Mouse (Mus musculus): ENCODE measurements around the gene Cd151.

Gene Cd151

GRCm38 (mm10) chr7:141457986-141458660, 9.1 kb upstream of the Cd151 start:
- DNase-seq (ENCODE audit: low spot score): no peak

GRCm38 (mm10) chr7:141458661-141459060, 8.5 kb upstream of the Cd151 start:
- no peak for DNase-seq (ENCODE audit: low spot score)

GRCm38 (mm10) chr7:141459301-141459711, 7.9 kb upstream of the Cd151 start:
- DNase-seq (ENCODE audit: low spot score): no peak

- DNase-seq (ENCODE audit: low spot score): no peak
Observed at GRCm38 (mm10) chr7:141460001-141460390, 7.2 kb upstream of the Cd151 start.

- no peak for DNase-seq (ENCODE audit: low spot score)
Observed at GRCm38 (mm10) chr7:141460391-141461113, 6.6 kb upstream of the Cd151 start, which contains the start of gene Cracr2b. Cracr2b (plus strand) TSS chr7:141461094.

- no peak for DNase-seq (ENCODE audit: low spot score)
Observed at GRCm38 (mm10) chr7:141461521-141462332, 5.5 kb upstream of the Cd151 start.

- no peak for DNase-seq (ENCODE audit: low spot score)
Observed at GRCm38 (mm10) chr7:141462333-141462821, 4.8 kb upstream of the Cd151 start.

GRCm38 (mm10) chr7:141463824-141464602, 3.2 kb upstream of the Cd151 start:
- no peak for DNase-seq (ENCODE audit: low spot score)

GRCm38 (mm10) chr7:141464603-141465201, 2.5 kb upstream of the Cd151 start:
- DNase-seq (ENCODE audit: low spot score): no peak

GRCm38 (mm10) chr7:141465388-141466044, 1.7 kb upstream of the Cd151 start:
- no peak for DNase-seq (ENCODE audit: low spot score)

GRCm38 (mm10) chr7:141466045-141466394, 1.2 kb upstream of the Cd151 start:
- no peak for DNase-seq (ENCODE audit: low spot score)

GRCm38 (mm10) chr7:141466607-141467148, 514 bp upstream of the Cd151 start:
- DNase-seq (ENCODE audit: low spot score): no peak

GRCm38 (mm10) chr7:141468164-141468521, 951 bp downstream of the Cd151 start:
- DNase-seq (ENCODE audit: low spot score): no peak

- no peak for DNase-seq (ENCODE audit: low spot score)
Observed at GRCm38 (mm10) chr7:141468522-141469211, 1.5 kb downstream of the Cd151 start.

- DNase-seq (ENCODE audit: low spot score): no peak
Observed at GRCm38 (mm10) chr7:141469352-141469751, 2.2 kb downstream of the Cd151 start.

GRCm38 (mm10) chr7:141469901-141470636, 2.9 kb downstream of the Cd151 start:
- DNase-seq (ENCODE audit: low spot score): no peak

- DNase-seq (ENCODE audit: low spot score): no peak
Observed at GRCm38 (mm10) chr7:141470637-141470944, 3.4 kb downstream of the Cd151 start.

GRCm38 (mm10) chr7:141471236-141471635, 4.0 kb downstream of the Cd151 start:
- no peak for DNase-seq (ENCODE audit: low spot score)

GRCm38 (mm10) chr7:141472226-141472625, 5.0 kb downstream of the Cd151 start:
- DNase-seq (ENCODE audit: low spot score): no peak

- no peak for DNase-seq (ENCODE audit: low spot score)
Observed at GRCm38 (mm10) chr7:141472763-141473162, 5.6 kb downstream of the Cd151 start.

Data from ovary, postnatal 14 days (tissue).